Mouse (Mus musculus) myocyte (in vitro differentiated cells): ENCODE results near the gene Bicdl1.

Experiments
- MAX ChIP-seq: IDR thresholded peaks from one replicate; pipeline ENCODE4 v1.6.1; 2011; ENCODE audit warnings: low read depth, mild to moderate bottlenecking, control low read depth
- MYOG ChIP-seq, 3 experiments: IDR thresholded peaks; one replicate each; pipeline ENCODE4 v1.6.1; 2011; ENCODE audit warnings: control low read depth in 2 of 3, low read depth in 2 of 3, mild to moderate bottlenecking in 2 of 3; ENCODE audit not compliant: insufficient read length in 2 of 3, control insufficient read depth in 1 of 3, insufficient read depth in 1 of 3
- POLR2AphosphoS2 ChIP-seq: IDR thresholded peaks from one replicate; pipeline ENCODE4 v1.6.1; 2011; ENCODE audit warnings: low read depth, control low read depth; ENCODE audit not compliant: insufficient read length
- TCF12 ChIP-seq: IDR thresholded peaks from one replicate; pipeline ENCODE4 v1.6.1; 2011; ENCODE audit warnings: mild to moderate bottlenecking, control low read depth; ENCODE audit not compliant: poor library complexity, insufficient read depth, severe bottlenecking
- TCF3 ChIP-seq: IDR thresholded peaks from one replicate; pipeline ENCODE4 v1.6.1; 2011; ENCODE audit warnings: low read depth, control low read depth; ENCODE audit not compliant: insufficient read length

DNA sequence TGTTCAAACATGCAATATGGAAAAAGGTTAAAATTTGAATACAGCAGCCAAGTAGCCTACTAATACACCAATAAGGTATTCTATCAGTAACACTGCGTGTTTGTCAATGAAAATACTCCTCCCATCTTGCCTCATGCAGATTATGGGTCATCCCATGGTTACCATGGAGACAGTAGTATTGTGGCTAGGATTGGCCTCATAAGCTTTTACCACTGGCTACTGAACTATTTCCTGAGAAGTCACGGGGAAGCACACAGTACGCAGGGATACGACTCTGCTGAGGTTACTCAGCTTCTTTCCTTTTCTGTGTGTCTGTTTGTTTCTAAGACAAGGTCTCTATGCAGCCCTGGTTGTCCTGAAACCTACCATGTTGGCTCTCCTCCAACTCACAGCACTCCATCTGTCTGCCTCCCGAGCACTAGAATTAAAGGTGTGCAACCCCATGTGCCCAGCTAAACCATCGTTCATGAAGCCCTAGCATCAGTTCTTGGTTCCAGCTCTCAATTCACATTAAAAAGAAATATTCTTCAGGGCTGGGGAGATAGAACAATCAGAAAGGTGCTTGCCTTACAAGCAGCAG, 36.1 kb downstream of the Bicdl1 start:
- TF ChIP-seq POLR2AphosphoS2 (no peak), MYOG (IDR thresholded peaks at IDR 0.05; ENCODE audit: control insufficient read depth in 1 of 3, insufficient read depth in 1 of 3, insufficient read length in 2 of 3, low read depth in 2 of 3) (no peak), MAX (no peak), TCF3 (no peak), TCF12 (no peak)
